Mouse (Mus musculus) midbrain, embryonic 16.5 days (tissue): ENCODE data around the gene Acy3. TPM values are rescaled to one million over a fixed set of nuclear protein-coding genes. Genes with fewer than 3 reads are reported as not detected.
"Not testable (repeated sequence)": the region's sequence is repeated elsewhere in the genome, so short reads cannot be mapped to it uniquely, and the experiment has no call there.

Source experiments
- ATAC-seq: fragments of 200-750 bp; cut with Nextera tagmentation; 2 replicates; pipeline ENCODE4 v1.8.0; 2017; ENCODE audit warnings: moderate TSS enrichment
- H3K27ac ChIP-seq: fragments of 300-500 bp; sonication (generic); 2 replicates; pipeline ENCODE4 v1.5.1; 2014; ENCODE audit warnings: mild to moderate bottlenecking, low read length, mixed read lengths
- H3K27me3 ChIP-seq: fragments of 300-500 bp; sonication (generic); 2 replicates; pipeline ENCODE4 v1.6.1; 2014; ENCODE audit warnings: low read depth, low read length, mixed read lengths; ENCODE audit not compliant: control insufficient read depth, insufficient read depth
- H3K36me3 ChIP-seq: fragments of 300-500 bp; sonication (generic); 2 replicates; pipeline ENCODE4 v1.6.1; 2014; ENCODE audit warnings: mild to moderate bottlenecking, low read length, moderate library complexity, mixed read lengths; ENCODE audit not compliant: control insufficient read depth, insufficient read depth
- H3K4me1 ChIP-seq: fragments of 300-500 bp; sonication (generic); 2 replicates; pipeline ENCODE4 v1.6.1; 2014; ENCODE audit warnings: mild to moderate bottlenecking, low read length, mixed read lengths; ENCODE audit not compliant: control insufficient read depth, insufficient read depth
- H3K4me2 ChIP-seq: fragments of 300-500 bp; sonication (generic); 2 replicates; pipeline ENCODE4 v1.6.1; 2014; ENCODE audit warnings: mild to moderate bottlenecking, low read length, mixed read lengths
- H3K4me3 ChIP-seq: fragments of 300-500 bp; sonication (generic); 2 replicates; pipeline ENCODE4 v1.5.1; 2014; ENCODE audit warnings: low read depth, mild to moderate bottlenecking, low read length, moderate library complexity, mixed read lengths
- H3K9ac ChIP-seq: fragments of 300-500 bp; sonication (generic); 2 replicates; pipeline ENCODE4 v1.6.1; 2014; ENCODE audit warnings: low read depth, low read length, mixed read lengths
- H3K9me3 ChIP-seq: fragments of 300-500 bp; sonication (generic); replicated peaks from 2 replicates; pipeline ENCODE4 v1.6.1; 2014; ENCODE audit warnings: mild to moderate bottlenecking, low read length, mixed read lengths; ENCODE audit not compliant: control insufficient read depth, poor library complexity, severe bottlenecking
- WGBS: fragments of 180-500 bp; shearing (Covaris S2); extraction: QIAGEN DNeasy Blood & Tissue Kit; methylation state at CpG from one replicate; pipeline ENCODE4 v1.1.7; 2014; 5-methylcytosine and 5-hydroxymethylcytosine counted together
- polyA plus RNA-seq: library from polyadenylated mRNA; unstranded; fragments of >200 nt; fragmentation: Nextera tagmentation; extraction: Ambion mirVana; gene quantifications from 2 replicates; pipeline ENCODE4 v1.2.1, GENCODE M21; 2015

The Acy3 gene
- polyA plus RNA-seq, 1 experiment from 2014 or later: 1.0 TPM

DNA sequence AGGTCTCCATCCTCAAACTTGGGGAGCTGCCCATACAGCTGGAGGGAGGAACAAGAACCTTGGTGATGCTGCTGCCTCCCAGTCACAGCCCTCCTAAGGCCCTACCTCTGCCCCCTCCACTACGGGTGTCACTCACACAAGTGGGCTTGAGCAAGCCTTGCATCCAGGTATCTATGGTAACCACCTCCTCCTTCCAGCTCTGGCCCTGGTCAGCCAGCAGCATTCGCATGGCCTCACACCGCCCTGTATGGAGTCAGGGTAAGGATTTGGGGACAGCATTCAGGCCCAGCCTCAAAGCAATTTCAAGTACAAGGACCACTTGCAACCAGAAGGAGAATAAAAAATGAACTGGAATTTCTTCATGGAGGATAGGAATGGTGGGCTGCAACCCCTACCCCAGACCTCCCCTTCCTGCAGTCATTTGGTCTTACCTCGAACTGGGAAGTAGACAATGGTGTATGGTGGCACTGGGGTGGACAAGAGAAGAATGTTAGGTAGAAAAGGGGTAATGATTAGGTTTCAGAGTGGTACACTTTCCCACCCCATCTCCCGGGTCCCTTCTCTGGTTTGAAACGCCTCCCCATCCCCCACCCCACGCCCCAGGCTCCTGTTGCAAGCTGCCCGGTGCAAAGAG lies 50.9 kb downstream of the Acy3 start:
- H3K27me3 ChIP-seq, H3K36me3 ChIP-seq, H3K9me3 ChIP-seq: not testable (repeated sequence)
- H3K9ac ChIP-seq: peak overlapping the region; percentile 83
- peak overlapping the region; percentile 82 for H3K4me2 ChIP-seq
- peaks cover 14% of the 10 kb centered on the region for H3K4me1 ChIP-seq
- peak overlapping the region; percentile 70 for H3K27ac ChIP-seq
- peak overlapping the region; percentile 73 for H3K4me3 ChIP-seq
- peak; percentile 63 for ATAC-seq
- WGBS: 20% methylated on average over 7 of the region's 8 CpGs

DNA sequence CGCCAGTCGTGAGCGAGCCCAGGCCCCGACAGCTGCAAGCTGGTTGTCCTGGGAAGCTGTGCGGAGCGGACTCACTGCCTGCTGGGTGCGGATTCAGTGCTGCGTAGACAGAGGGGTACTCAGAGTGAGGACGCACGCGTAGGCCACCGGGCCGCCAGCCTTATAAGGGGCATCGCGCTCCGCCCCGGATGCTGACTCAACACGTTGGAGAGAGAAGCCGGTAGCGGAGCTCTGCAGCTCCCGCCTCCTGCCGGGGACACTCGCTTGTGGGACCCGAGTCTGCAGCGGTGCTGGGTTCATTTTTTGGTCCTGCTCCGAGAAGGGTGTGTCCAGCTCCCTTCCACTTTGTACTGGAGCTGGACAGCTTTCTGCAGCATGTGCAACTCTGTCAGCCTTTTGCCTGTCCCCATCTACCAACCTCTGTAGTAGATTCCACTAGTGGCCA lies 51.4 kb downstream of the Acy3 start, which contains the start of gene Gstp1:
TSS of gene Gstp1 (minus strand) at position 198 of the 445 bp plus-strand sequence.
- H3K9ac ChIP-seq: peak within 1 kb of the TSS; percentile 83
- no peaks in the 10 kb centered on the region for H3K9me3 ChIP-seq
- H3K27me3 ChIP-seq: no peaks in the 10 kb centered on the region
- peak within 1 kb of the TSS; percentile 70 for H3K27ac ChIP-seq
- under 1% methylated on average over 26 of the region's 26 CpGs for WGBS
- H3K4me3 ChIP-seq: peak within 1 kb of the TSS; percentile 73
- peak; percentile 92 for ATAC-seq
- H3K4me2 ChIP-seq: peak within 1 kb of the TSS; percentile 82
- no peaks in the 10 kb centered on the region for H3K36me3 ChIP-seq
- peaks cover 14% of the 10 kb centered on the region for H3K4me1 ChIP-seq

Other genes starting within 250 kb of the Acy3 start
- 50.3 and 59.6 TPM in 2 replicates for gene Kmt5b, start 219.1 kb upstream of the Acy3 start, polyA plus RNA-seq
- gene Chka, start 134.8 kb upstream of the Acy3 start, polyA plus RNA-seq: 56.1 and 61.8 TPM in 2 replicates
- 12.5 and 12.6 TPM in 2 replicates for gene Tcirg1, start 79.4 kb upstream of the Acy3 start, polyA plus RNA-seq
- 229 and 245 TPM in 2 replicates for gene Ndufs8, start 73.8 kb upstream of the Acy3 start, polyA plus RNA-seq
- gene Aldh3b1, start 56.8 kb upstream of the Acy3 start, polyA plus RNA-seq: 1.8 and 2.0 TPM in 2 replicates
- gene Unc93b1, start 51.4 kb upstream of the Acy3 start, polyA plus RNA-seq: 9.7 and 9.9 TPM in 2 replicates
- gene Aldh3b3, start 27.9 kb upstream of the Acy3 start, polyA plus RNA-seq: not detected in 2 replicates
- 0.60 and 0.82 TPM in 2 replicates for gene Aldh3b2, start 14.2 kb upstream of the Acy3 start, polyA plus RNA-seq
- not detected in 2 replicates for gene Tbx10, start 6.2 kb downstream of the Acy3 start, polyA plus RNA-seq
- gene Nudt8, start 14.0 kb downstream of the Acy3 start, polyA plus RNA-seq: 24.5 and 28.8 TPM in 2 replicates
- 6.4 and 6.6 TPM in 2 replicates for gene Gm49405, start 14.1 kb downstream of the Acy3 start, polyA plus RNA-seq
- 8.1 and 9.2 TPM in 2 replicates for gene Doc2g, start 16.7 kb downstream of the Acy3 start, polyA plus RNA-seq
- gene Ndufv1, start 26.2 kb downstream of the Acy3 start, polyA plus RNA-seq: 234 and 247 TPM in 2 replicates
- 534 and 577 TPM in 2 replicates for gene Gstp1, start 51.4 kb downstream of the Acy3 start, polyA plus RNA-seq
- gene Gstp2, start 59.5 kb downstream of the Acy3 start, polyA plus RNA-seq: 1.3 and 5.2 TPM in 2 replicates
- gene Gstp3, start 73.0 kb downstream of the Acy3 start, polyA plus RNA-seq: not detected in 2 replicates
- gene Cabp2, start 95.0 kb downstream of the Acy3 start, polyA plus RNA-seq: 0.44 TPM in 1 of 2 replicates, not detected in the other
- gene Cdk2ap2, start 110.6 kb downstream of the Acy3 start, polyA plus RNA-seq: 83.1 and 83.2 TPM in 2 replicates
- gene Pitpnm1, start 113.4 kb downstream of the Acy3 start, polyA plus RNA-seq: 105 and 113 TPM in 2 replicates
- 92.9 and 102 TPM in 2 replicates for gene Aip, start 139.3 kb downstream of the Acy3 start, polyA plus RNA-seq
- gene Gpr152, start 153.2 kb downstream of the Acy3 start, polyA plus RNA-seq: 0.09 TPM in 1 of 2 replicates, not detected in the other
- 0.24 and 0.48 TPM in 2 replicates for gene Cabp4, start 157.5 kb downstream of the Acy3 start, polyA plus RNA-seq
- 102 and 119 TPM in 2 replicates for gene Coro1b, start 162.0 kb downstream of the Acy3 start, polyA plus RNA-seq
- gene Ptprcap, start 167.0 kb downstream of the Acy3 start, polyA plus RNA-seq: 0.28 TPM in 1 of 2 replicates, not detected in the other
- 52.7 and 58.0 TPM in 2 replicates for gene Rps6kb2, start 176.8 kb downstream of the Acy3 start, polyA plus RNA-seq
- gene Carns1, start 188.9 kb downstream of the Acy3 start, polyA plus RNA-seq: 5.2 and 6.7 TPM in 2 replicates
- 0.58 and 0.67 TPM in 2 replicates for gene Tbc1d10c, start 204.7 kb downstream of the Acy3 start, polyA plus RNA-seq
- 520 and 542 TPM in 2 replicates for gene Ppp1ca, start 205.5 kb downstream of the Acy3 start, polyA plus RNA-seq
- 24.1 and 25.0 TPM in 2 replicates for gene Rad9a, start 215.1 kb downstream of the Acy3 start, polyA plus RNA-seq
- gene Clcf1, start 227.7 kb downstream of the Acy3 start, polyA plus RNA-seq: 0.40 and 0.68 TPM in 2 replicates
- gene AC109138.7, start 227.8 kb downstream of the Acy3 start, polyA plus RNA-seq: not detected in 2 replicates
- 18.5 and 19.2 TPM in 2 replicates for gene Pold4, start 245.3 kb downstream of the Acy3 start, polyA plus RNA-seq